Mouse (Mus musculus) embryo, embryonic 10 days (tissue): ENCODE data around the gene Syn3.
"Not testable (repeated sequence)": the region's sequence is repeated elsewhere in the genome, so short reads cannot be mapped to it uniquely, and the experiment has no call there.

Source experiments
- DNase-seq: peaks from one replicate; pipeline ENCODE4 v3.0.0-alpha.2; 2015; ENCODE audit warnings: low spot score

The Syn3 gene

DNA sequence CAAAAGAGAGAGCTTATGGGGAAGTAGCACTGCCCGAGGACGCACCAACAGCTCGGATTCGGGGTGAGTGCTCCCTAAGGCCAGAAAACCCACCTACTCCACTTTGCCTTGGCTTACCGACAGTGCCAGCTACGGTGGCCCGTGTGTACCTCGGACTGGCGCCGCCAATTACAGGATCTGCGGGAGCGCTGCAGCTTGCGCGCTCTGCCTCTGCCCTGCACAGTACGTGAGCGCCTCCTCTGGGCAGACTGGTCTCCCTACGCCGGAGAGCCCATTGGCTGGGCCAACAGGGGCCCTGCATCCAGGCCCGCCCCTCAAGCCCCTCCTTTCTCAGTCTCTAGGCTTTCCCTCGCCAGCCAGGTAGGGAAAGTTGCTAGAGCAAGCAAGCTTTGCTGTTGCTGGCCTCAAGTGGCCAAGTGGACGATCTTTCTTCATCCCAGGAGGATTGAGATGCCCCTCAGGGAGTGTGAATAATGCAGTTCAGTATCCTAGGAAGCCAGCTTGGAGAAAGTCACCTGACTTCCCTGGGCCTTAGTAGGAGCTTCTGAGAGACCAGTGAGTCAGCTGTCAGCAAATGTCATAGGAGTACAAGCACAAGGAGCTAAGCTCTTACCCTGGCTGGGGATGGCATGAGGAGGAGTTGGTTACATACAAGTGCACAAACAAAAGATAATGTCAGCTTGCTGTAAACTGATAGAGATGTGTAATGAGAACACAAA, at the start of gene Syn3:
Syn3 (minus strand) TSS at position 224 of the 719 bp plus-strand sequence.
- peak; percentile 95 for DNase-seq

DNA sequence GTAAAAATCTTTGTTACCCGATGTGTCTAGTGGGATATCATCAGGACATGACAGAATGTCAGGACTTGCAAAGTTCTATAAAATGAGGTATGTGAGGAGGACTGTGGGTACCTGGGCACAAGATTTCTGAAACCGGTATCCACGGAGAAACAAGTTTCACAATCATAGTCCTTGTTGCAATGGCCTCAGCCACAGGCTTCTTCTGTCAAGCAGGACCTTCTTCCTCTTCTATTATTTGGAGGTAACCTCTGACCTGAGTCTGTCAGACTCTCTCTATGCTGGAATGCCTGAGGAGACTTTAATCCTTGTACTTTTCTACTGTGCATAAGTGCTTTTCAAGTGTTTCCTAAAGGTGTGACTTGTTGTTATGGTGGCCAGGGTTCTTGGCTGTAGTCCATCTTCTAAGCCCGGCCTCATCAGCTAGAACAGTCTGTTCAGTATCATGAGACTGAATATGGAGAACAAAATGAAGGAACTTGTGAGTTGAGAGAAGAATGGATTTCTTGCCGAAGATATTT, 27.7 kb upstream of the Syn3 start:
- DNase-seq, result not testable (repeated sequence)

DNA sequence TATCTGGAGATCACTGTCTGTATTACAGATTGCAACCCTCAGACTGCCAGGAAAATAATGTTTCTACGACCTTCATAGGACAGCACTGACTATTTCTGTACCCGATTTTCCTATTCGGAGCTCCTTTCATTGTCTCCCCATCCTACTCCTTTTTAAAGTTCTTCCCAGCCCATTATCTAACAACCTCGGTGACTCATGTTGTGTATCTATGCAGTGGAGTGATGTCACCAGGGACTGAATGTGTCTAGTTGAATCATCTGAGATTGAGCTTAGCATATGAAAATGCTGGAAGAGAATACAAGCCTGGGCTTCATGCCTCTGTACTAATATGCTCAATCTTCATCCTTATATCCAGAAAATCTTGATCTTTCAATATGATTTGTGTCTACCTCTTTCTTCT, 15.1 kb upstream of the Syn3 start:
- DNase-seq, result no peak

DNA sequence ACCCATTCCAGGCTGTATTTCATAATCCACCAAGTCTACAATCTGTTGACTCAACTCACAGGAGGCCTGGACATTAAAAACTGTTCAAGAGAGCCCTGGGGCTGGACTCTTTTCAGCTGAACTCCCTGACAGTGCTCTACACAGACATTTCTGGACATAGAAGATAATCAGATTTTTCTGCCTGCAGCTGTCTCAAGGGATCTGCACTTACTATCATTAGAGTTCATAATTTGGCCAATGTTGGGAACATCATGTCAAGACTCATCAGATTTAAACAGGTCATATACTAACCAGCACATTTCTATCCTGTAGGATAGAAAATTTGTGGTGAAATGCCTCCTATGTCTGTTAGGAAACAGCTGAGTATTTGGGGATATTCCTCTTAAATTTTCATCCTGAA, 12.2 kb upstream of the Syn3 start:
- DNase-seq, result no peak

- DNase-seq, result no peak
Measured at GRCm38 (mm10) chr10:86502063-86502462, 3.4 kb upstream of the Syn3 start.

DNA sequence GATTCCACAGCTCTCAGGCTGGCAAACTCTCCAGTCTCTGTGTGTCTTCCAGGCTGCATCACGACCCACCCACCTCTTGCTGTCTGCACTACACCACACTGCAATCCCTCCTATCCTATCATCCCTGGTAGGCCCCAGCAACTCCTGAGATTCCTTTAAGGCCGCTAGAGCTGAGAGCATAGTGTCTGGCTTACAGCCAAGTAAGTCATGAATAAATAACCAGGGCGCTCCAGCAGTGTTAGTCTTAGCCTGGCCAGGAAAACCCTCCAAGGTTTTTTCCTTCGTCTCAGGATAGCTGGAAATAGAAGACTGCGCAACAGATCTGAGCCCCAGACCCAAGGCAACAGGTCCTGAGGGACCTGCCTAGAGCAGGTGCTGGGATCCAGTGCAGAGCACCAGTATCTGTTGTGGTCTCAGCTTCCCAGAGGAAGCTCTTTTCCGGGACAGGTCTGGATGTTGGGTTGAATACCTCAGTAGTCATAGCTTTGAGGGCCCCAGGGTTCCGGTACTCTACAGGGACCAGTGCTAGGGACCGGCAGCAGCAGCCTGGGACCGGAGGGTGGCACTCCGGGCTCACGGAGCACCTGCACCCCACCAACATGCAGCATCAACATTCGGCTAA, 534 bp downstream of the Syn3 start:
- peak; percentile 21 for DNase-seq

DNA sequence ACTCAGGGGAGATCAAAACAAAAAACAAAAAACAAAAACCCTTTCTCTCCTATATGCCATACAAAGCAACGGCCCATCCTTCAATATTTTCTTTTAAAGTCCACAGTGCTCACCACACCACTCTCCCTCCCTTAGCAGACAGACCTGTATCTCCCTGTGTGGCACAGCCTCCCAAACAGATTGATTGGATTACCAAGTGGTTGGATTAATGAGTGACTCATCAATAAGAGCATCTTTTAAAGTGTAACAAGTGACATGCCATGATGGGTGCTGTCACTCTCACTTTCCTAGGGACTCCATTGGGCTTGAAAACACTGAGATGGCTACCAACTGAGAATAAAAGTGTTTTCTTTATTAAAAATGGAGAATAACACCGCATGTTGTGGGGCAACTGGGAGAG, 2.8 kb downstream of the Syn3 start:
- DNase-seq, result no peak

DNA sequence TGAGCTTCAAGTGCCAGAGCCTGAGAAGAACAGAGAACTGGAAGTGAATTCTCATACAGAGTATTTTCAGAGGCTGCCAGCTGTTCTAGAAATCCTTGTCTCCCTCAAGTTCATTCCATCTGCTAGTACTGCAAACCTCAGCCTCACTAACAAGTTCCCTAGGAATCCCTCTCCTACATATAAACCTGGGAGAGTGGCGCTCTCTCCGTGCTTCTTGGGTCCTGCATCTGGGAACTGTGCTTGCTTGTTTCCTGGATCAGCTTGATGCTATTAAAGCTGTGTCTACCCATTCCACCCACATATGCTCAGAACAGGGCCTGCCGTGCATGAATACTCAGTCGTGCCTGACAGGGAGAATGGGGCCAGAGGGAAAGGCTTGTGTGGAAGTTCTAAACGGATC, 5.6 kb downstream of the Syn3 start:
- DNase-seq, result no peak

DNA sequence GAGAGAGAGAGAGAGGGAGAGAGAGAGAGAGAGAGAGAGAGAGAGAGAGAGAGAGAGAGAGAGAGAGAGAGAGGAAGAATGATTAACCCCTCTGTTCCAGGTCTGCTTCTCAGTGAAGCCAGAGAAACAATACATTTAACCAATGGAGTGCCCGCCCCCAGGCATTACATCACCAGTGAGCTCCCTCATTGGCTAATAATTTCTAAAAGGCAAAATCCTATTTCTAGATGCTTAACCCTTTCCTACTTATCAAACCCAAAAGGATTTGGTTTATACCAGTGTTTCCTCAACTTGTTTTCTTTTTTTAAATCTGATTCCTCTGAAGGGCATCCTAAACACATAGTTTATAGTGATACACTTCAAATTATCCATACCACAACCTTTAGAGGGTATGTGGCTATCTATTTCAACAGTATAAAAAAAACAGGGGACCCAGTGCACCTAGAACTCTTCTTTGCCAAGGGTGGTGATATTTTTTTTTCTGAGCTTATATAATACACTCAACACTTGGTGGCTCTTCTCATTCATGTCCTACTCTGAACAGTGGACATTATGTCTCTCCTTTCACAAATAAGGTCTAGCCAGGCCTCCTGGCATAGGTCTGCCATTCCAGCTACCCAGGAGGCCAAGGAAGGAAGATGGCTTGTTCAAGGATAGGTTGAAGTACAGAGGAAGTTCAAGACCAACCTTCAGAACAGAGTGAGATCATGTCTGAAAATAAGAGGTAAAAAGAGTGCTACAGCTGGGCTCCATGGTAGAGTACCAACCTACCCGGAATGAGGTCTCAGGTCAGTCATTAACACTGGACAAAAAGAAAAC, 6.4 kb downstream of the Syn3 start:
- DNase-seq, result peak; percentile 67

GRCm38 (mm10) chr10:86491316-86492088, 7.2 kb downstream of the Syn3 start:
- DNase-seq, result no peak

- no peak for DNase-seq
Measured at GRCm38 (mm10) chr10:86488544-86488943, 10.2 kb downstream of the Syn3 start.

DNA sequence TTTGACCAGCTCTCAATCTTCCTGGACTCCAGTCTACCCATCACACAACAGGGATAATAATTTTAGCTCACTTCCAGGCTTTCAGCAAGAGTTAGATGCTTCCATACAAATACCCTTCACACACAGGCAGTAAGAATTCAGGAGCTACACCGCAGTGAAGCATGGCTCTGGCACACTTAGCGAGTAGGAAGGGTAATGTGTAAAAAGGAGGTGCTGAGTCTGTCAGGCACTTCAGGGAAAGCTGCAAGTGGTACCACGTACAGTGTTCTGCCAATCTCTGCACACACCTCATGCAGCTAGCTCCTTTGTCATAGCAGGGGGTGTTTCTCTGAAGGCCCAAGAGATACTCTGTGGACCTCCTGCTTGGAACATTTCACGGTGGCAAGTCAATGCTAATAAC, 12.7 kb downstream of the Syn3 start:
- no peak for DNase-seq

DNA sequence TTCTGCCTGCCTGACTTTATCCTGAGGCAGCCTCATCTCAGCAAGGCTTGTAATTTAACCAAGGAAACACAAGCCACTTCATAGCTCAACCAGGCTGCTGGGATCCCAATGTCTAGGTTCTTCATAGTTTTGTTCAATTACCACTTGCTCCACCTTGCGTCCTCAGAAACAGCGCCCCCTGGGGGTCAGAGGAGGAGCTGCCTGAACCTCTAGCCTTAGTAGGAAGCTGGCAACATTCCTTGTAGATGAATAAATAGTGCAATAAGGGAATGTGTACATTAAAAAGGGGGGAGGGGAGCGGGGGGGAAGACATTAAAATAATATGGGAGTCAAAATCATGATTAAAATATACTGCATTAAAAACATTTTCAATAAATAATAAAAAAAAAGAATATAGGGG, 14.7 kb downstream of the Syn3 start:
- DNase-seq, result peak; percentile 26

- DNase-seq, result no peak
Measured at GRCm38 (mm10) chr10:86482496-86482895, 16.2 kb downstream of the Syn3 start.

- DNase-seq, result no peak
Measured at GRCm38 (mm10) chr10:86480711-86481110, 18.0 kb downstream of the Syn3 start.

DNA sequence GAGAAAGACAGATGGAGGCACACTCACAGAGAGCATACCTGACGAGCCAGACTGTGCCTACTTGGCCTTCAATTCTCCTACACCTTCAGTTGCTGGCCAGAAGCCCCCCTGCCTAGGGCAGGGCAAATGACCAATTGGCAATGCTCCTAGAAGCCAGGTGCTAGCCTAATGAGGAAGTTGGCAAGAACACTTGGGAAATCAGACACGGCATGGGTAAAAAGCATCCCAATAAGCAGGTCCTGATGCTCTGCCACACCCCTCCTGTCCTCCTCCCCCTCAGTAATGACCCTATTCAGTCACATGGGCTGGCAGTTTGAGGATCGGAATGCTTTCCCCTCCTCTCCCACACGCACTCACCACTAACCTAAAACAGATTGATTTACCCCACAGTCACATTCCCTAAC, 19.0 kb downstream of the Syn3 start:
- DNase-seq, result peak; percentile 43

DNA sequence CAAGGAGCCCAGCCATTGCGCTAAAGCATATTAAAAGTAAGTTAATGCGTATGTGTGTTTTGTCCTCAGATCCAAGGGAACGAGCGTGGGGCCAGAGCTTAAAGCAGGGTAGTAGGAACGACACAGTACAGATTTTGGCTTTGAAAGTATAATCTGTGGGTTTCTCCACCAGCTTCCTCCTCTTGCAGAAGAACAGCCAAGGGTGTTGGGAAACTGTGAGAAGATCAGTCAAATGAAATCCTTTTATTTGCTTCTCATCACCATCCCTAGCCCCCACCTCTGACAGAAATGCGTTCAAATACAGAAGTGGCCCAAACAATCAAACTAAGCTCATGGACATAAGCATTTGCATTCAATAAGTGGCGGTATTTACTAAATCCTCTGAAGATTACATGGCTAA, 22.0 kb downstream of the Syn3 start:
- DNase-seq, result no peak

DNA sequence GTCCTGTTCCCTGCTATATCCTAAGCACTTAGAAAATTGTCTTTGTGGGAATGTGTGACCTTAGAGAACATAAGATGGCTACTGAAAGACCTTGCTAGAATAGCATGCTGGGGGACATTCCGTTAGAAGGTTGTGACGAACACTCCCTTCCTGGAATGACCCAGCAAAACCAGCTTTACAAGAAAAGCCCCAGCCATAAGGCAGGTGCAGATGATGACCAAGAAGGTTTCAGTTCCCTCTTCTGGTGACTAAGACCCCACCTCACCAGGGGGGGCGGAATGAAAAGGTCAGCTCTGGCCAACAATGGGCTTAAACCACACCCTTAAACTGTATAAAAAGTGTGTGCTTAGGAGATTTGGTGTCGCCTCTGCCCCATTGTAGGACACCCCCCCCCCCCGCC, 23.4 kb downstream of the Syn3 start:
- DNase-seq, result no peak

GRCm38 (mm10) chr10:86474176-86475154, 24.2 kb downstream of the Syn3 start:
- no peak for DNase-seq

DNA sequence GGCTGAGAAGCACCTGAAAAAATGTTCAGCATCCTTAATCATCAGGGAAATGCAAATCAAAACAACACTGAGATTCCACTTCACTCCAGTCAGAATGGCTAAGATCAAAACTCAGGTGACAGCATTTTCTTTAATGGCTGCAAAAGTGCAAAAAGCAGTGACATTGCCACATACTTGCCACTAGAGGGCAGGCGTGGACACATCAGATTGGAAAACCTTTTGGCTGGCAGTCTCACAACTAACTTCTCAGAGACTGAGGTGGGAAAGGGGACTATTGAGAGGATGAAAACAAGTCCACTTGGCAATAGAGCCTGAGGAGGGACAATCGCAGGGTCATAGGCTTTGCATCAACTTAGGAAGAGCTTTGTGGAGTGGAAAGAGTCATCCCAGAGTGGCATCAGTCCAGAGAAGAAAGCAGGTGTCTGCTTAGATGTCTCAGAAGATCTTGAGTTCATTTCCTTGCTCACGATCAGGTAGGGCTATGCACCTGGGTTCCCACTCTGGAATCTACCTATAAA, 25.0 kb downstream of the Syn3 start:
- DNase-seq, result peak; percentile 85
